Mouse (Mus musculus) right cerebral cortex, adult 18-20 months (tissue): ENCODE measurements around the gene Sel1l3.

Experiments
- DNase-seq: peaks from one replicate; pipeline ENCODE4 v3.0.0; 2022; ENCODE audit warnings: mixed read lengths

Gene Sel1l3

DNA sequence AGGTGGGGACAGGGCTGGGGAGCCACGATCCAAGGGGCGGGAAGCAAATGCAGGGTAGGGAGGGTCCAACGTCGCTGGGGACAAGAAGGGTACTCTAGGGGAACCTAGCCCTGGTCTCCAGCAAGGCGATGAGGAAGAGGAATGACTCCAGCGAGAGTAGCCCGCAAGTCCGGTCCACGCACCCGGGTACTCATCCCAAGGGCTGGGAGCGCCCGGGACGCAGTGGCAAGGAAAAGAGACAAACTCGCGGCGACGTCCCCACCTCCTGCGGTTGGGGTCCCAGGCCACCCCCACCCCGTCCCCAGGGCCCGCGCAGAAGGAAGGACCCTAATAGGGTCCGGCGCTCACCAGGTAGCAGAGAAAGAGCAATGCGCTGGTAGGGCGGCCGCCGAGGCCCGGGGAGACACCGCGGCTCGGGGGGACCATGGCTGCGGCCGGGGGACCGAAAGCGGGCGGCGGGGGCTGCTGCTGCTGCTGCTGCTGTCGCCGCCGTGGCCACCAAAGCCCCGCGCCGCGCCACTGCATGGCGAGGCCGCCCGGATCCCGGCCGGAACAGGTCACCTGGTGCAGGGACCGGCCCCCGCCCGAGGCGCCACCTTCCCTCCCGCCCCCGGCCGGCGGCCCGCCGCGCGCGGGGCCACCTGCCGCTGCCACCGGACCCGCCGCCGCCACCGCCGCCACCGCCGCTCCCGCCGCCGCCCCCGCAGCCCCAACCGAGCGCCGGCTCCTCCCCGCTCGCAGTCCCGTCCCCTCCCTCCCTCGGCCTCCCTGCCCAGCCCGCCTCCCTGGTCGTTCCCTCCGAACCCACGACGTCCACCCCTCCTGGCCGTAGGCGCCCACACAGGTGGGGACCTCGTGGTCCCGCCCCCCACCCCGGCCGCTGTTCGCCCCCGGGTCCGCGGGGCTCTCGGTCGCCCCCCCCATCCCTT, 681 bp downstream of the Sel1l3 start:
- DNase-seq, result peak; percentile 50

DNA sequence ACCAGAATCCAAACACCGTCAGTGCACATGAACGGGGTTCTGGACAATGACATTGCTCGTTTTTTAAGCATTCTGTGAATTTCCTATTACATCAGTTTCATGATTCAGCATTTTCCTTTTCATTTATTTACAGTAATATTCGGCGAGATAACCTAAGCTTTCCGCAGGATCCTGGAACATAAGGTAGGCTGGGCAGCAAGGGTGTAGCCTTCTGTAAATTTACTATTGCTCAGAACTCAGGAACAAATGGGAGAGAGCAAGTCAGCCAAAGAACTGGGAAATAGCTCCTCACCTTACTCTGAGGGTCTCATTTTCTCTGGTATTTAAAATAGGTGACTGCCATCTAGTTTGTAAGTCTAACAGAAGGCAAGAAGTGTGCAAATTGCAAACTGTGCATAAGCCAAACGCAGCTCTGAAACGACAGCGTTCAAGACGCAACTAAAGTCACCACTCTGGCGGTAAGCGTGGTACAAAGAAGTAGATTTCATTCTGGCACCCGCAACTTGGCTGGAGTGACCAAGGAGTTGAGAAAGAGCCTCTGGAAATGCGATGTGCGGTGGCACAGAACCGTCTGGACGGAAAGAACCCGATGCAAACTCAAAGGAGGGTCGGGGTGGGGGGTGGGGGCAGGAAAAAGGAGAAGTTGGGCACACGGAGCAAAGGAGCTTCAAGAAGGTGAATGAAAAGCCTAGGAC, 1.5 kb downstream of the Sel1l3 start:
- peak; percentile 23 for DNase-seq

DNA sequence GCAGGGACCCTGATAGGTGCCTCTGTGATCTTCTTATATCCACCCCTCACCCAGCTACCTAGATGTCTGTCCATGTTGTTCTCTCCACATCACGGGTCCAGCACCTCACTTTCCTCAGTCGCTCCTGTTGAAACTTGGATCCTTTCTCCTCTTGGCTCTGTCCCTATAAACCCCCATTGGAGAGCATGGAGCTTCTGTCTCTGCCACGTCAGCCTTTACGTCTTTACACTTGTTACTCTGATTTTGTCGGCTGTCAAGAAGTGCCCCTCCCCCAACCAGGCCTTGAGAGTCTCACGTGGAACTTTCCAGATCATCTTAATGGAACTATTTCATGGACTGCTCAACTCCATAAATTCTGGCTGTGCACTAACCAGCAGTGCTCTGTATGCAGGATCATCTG, 2.5 kb downstream of the Sel1l3 start:
- peak; percentile 34 for DNase-seq

DNA sequence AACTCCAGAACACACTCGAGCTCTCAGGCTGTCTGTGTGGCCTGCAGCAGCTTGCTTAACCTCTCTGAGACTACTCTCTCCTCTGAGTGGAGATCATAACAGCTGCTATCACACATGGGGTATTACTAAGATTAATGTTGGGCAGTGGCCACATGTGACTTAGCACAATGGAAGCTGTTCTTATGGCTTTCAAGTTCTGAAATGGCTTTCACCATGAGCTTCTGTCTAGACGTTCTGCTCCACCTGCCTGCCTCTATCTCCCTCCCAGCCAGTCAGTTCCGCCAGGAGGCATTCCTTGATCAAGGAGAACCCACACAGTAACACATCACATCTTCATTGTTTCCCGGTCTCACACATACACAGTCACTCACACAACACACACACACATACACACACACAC, 3.2 kb downstream of the Sel1l3 start:
- no peak for DNase-seq

DNA sequence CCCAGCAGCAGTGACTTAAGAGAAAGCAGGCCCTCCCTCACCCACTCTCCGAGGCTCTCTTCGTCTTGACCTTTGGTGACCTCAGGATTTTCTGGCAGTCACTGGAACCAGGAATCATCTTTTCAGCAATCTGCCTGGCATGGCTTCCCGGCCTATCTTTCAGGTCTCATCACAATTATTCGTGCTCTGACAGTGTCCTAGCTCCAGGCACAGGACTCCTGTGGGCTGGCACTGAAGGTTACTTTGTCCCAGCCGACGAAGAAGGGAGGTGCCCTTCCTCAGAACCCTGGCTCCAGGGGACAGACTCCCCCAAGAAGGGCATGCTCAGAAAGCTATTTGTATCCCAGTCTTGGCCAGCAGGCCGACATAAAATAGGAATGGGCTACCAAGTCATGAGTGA, 4.0 kb downstream of the Sel1l3 start:
- DNase-seq, result no peak

DNA sequence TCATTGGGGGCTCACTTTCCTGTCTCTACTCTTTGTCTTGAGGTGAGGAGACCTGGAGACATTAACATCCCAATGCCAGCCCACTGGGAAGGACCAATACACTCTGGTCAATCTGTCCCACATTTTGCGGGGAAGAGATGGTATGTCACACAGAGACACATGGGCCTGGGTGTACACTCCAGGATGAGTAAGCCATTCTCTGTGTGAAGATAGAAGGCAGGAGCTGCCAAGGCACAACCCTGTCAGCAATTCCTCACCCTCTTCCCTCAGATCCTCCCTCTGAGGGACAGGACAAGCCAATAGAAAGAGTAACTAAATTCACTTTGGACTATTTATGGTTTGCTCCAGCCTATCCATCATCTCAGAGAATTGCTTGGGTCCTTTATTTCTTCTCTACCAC, 5.0 kb downstream of the Sel1l3 start:
- peak; percentile 32 for DNase-seq

DNA sequence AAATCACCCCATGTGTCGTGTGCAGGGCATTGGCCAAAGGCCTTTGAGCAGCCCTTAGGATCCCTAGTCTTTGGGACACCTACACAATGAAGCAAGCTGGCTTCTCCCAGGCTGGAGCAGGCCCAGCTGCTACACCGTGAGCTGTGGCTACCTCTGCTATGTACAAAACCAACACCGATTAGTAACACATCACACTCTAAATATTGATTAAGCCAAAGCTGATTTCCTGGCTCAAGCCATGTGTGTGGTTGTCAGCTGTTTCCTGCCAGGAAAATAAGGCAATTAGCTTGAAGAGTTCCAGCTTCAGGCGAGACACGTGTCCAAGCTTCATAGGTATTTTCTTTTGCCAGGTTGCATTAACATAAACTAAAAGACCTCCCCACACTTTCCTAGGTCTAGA, 7.2 kb downstream of the Sel1l3 start:
- DNase-seq, result no peak

DNA sequence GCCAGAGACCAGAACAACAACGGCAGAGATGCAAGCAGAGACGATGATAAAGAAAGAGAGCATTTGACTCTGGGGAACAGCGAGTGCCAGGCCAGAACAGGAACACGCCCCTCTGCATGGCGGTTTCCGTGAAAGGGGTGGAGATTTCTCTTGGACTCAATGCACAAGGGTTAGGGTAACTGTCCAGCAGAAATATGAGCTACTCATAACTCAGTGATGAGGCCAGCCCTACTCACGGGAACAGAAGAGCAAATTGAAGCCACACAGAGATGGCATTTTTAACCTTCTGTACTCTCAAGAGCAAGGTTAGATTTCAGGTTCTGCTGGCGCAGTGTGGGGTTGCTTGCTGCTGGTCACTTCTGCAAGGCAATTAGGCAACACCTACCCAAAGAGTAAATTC, 11.0 kb downstream of the Sel1l3 start:
- no peak for DNase-seq

DNA sequence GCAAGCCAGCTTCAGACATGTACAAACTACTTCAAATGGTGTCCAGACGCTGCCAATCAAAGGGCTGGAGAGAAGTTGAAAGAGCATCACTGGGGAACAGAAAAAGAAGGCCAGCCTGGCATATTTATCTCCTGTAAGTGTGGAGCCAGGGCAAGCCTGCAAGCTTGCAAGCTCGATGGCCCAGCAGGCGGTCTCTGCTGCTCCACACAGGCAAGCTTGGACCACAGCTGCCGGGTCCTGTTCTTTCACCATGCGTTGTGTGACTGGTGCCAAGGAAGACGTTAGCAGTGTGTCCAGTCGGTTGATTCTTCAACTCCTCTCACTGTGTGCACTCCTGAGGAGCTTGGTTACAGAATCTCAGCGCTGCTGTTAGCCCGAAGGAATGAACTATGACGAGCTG, 12.9 kb downstream of the Sel1l3 start:
- DNase-seq, result no peak

DNA sequence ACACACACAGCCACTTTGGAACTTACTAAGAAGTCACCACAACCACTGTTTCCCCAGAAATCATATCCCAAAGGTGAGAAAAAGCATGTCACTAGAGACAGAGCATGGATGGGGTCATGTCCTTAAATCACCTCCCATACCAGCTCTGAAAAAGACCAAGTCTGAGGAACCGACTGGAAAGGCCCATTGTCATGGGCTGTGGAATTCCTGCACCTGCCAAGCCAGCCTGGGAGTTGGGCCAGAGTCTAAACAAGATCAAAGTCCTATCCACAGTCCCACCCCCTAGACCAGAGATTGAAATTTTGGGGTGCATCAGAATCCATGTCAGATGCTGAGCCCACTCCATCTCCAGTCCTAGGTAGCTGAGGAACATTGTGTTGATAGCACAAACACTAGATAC, 15.3 kb downstream of the Sel1l3 start:
- no peak for DNase-seq

DNA sequence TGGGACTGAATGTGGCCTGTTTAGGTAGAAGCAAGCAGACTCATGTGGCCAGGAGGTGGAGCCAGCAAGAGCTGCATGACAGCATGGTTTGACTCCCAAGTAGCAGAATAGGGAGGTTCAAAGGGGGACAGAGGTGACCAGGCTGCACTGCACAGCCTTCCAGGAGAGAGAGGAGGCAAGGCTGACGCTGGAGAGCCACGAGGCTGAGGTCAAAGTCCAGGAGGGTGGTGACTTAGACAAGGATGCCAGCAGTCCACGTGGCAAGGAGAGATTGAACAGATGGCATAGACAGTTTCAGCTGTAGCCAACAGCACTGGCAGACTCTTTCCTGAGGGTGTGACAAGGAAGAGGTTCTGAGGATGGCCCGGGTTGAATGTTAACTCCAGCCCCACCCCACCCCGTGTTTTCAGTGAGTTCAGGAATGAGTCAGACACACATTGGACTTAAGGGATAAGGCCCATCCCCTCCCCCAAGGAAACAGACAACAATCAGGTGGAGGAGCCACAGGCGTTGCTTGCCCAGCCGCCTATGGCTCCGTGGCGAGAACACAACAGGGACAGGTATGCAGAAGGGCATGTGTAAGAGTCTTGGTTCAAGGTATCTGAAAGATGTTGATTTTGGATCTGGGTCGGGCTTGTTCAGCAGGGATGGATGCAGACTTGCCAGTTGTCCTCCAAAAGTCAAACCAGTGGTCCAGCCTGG, 17.2 kb downstream of the Sel1l3 start:
- DNase-seq, result no peak

DNA sequence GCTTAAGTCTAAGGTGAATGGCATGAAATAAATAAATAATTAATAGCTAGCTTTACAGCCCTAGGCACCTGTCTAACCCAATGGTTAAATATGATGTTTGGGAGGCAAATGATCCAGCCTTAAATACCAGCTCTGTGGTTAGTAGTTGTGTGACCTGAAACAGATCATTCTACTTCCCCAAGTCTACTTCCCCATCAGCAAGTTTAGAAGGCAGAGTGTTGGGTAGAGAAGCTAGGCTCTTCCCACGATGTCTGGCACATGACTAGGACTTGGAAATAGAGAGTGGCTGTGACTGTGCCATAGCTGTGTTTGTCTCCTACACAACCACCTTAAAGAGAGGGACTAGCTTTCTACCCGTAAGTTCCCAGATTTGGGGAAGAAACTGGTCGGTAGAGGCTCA, 18.9 kb downstream of the Sel1l3 start:
- DNase-seq, result no peak

DNA sequence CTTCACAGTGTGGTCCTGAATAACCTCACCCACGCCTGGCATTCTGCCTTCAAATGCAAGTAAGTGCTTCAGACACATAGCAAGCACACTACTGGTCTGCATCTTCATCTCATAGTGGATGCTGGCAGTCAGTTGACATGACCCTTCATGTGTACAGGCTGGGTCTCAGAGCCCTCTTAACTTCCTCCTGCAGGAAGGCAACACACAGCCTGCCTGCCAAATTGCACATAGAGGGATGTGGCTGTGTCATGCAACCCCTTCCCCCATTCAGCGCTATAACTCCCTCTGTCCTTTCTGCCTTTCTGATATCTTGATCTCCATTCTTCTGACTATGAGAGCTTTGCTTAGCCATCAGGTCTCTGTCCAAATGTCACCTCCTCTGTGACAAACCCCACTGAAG, 19.3 kb downstream of the Sel1l3 start:
- no peak for DNase-seq

DNA sequence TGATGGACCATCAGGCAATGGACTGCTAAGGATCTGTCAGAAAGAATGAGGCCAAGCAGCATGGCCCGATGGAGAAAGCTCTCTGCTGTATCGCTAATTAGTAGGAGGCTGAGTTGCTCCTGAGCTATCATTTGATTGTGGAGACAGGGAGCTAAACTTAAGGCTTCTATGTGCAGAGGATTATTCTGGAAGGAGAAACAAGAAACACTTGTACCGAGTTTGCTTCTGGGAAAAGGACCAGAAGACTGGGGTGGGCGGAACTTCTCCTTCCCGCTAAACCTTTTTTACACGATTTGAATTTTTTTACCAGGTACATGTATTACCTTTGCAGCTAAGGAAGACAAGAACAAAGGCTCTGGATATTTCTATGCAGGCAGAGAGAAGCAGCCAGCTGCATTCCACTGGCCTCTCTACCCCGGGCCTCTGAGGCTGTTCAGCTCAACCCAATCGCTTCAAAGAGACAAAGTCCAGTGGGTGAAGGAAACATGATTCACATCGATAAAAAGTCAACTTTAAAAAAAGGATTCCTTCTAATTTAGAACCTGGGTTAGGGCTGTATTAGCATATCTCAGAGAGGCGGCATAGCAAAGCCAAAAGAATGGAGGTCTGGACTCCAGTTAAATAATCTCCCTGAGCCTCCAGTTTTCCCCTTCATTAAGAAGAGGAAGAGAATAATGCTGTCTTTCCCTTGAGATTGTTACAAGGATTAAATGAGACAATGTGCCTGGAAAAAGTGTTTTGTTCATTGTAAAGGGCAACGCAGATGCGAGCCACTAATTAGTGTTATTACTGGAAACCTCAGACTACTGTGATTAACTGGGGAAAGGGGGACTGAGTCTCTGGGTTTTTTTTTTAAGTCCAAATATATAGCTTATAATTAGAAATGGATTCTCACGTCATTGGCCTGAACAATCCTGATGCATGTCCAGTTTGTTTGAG, 20.4 kb downstream of the Sel1l3 start:
- DNase-seq, result no peak

DNA sequence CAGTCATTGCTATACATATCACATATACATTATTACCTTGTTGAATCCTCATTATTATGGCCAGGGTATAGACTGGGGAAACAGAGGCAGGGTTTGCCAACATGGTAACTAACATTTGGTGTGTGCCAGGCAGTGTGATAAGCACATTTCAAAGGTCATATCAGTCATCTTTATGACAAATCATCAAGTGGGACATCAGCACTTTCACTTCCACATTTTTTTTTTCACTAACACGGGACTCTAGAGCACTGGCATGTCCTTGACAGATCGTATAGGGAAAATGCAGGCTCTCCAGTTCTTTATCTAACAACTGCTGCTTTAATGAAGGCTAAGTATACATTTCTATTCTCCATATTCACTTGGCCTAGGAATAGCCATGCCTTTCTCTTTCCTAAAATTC, 25.1 kb downstream of the Sel1l3 start:
- no peak for DNase-seq

DNA sequence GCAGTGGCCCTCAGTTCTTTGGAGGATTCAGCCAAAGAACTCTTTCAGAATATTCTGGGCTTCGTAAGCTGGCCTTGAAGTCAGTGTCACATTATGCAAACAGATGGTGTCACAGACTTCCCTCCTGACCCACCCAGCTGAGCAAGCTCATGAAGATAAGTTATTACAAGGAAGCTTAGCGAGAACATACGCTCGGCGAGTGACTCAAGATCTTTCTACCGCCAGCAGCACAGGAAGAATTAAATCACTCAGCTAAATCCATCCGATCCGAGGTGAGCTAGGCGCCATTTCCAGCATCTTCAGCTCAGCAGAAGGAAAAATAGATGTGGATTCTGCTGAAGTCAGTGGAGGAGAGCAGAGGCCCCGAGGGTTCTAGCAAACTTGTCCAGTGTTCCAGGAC, 26.5 kb downstream of the Sel1l3 start:
- peak; percentile 73 for DNase-seq

DNA sequence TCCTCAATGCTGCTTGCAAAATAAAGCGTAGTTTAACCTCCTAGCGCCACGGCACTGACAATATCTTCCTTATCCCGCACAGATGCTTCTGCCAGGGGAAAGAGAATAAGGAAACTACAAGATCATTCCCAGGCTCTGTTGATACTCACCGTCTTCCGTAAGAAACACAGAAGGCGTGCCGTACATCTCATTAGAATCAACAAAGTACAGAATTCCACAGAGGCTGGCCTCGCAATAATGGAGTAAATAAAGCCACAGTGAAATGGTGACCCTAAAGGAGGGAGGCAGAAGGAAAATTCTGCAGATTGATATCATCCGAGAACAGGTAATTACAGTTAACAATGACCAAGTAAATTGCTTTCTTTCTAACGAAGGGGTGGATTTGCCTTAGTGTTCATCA, 27.9 kb downstream of the Sel1l3 start:
- DNase-seq, result no peak

DNA sequence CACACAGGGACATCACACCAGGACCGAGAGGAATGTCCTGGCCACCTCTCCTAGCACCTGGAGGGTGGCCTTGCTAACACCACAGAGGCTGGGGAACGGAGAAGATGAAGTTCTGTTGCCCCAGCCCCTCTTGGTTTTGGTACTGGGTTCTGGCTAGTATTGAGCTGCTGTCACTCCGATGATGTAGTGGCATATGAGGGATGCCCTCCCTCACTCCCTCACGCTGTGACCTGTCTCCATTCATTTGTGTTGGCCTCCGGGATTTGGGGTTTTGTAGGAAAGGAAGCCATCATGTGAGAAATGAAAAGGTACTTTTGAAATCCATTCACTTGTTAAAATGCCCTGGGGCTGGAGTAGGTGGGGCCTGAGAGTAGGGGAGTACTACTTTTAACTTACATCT, 33.8 kb downstream of the Sel1l3 start:
- DNase-seq, result no peak

DNA sequence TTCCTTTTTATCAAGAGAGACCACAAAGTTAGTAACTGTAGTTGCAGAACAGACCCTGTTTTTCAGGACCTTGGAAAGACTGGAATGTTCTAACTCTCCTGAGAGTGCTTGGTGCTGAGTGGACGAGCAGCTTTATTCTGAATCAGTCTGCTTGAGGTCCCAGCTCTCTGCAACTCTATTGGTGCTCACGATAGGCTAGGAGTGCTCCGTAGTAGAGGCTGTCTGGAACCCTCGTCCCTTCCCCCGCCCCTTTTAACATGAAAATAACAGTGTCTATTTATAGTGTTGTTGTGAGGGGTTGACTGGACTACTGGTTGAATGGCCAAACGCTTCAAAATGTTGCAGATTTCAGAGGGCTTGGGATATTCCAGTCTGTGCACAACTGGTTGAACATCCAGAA, 37.0 kb downstream of the Sel1l3 start:
- no peak for DNase-seq

DNA sequence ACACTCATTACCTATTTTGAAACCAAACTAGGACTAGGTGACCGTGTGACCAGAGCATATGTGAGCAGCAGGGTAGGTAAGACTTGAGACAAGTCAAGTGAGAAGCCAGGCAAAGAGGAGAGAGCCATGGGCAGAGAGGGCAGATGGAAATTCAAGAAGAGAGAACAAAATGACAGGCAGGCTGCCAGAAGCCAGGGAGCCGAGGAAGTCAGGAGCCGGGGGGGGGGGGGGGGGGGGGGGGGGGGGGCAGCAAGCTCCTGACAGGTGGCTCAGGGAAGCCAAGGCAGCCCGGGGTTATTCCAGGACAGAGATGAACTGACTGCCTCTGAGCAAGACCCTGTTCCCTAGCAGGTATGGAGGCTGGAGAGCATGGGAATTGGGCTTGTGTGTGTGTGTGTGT, 37.7 kb downstream of the Sel1l3 start:
- DNase-seq, result no peak

DNA sequence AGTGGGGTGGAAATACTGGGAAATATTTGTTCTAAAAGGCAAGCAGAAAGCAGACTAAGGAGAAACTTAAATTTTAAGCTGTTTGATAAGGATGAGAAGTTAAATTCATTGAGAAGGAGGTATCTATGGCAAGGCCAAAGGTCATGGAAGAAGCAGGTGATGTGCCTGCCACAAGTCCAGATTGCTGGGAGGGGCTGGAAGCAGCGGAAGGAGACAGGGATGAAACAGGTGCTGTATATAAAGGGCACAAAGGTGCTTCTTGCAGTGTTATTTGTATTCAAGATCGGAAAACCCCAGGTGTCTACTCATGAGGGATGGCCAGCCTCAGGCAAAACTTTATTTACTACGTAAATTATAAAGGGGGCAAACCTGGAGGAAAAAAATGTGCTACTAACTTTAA, 38.5 kb downstream of the Sel1l3 start:
- DNase-seq, result no peak

DNA sequence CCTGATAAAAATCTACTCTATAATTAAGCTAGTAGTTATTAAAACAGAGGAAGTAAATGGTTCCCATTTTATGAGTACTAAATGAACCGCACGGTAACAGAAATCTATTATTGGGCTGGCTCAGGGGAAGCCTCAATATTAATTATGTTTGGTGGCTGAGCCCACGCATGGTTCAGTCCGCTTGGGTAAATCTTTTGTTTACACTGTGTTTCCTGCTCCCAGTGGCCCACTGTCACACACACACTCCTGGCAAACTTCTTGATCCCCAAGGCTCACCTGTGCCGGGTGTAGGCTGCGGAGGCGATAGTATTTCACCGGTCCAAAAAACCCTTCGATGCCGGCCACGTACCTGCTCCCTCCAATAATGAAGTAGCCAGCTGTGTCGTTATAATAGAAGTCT, 39.3 kb downstream of the Sel1l3 start:
- no peak for DNase-seq

DNA sequence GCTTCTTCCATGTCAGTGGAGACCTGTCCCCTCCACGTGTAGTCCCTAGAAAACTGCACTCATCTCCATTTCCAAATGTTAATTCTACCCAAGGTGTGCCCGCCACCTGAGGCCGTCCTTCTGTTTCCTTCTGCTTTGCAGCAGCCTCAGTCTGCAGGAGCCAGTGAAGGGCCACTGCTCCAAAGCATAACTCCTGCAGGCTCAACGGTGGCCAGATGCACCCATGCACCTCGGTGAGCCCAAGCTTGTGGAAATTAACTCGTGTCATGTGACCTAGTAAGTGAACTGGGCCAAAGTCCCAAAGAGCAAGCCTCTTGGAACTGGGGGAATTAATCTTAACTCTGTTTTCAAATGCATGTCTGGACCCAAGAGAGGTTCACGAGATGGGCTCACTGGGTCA, 40.8 kb downstream of the Sel1l3 start:
- no peak for DNase-seq
